ENCODE assay signal across 16 mouse cellular contexts in genomic region chr7:92322342-92323069, GRCm38 (mm10).
DNase-seq lines count a peak whose midpoint lies in the region; ATAC-seq lines count a peak whose summit lies in the region.
"Had no signal": no experiment of that assay in that cellular context is flagged by ENCODE, and none has a peak within 500 bp of the region (broad histone marks: within the 10 kb centered on the region; RNA-seq: fewer than 3 reads in every experiment).

No protein-coding gene starts in this region.

- H3K4me2 ChIP-seq in midbrain, embryonic 14.5 days (ENCODE audit: low read length) = no peak overlapping the region
- no peak overlapping the region for H3K4me2 ChIP-seq in midbrain, embryonic 16.5 days (ENCODE audit: low read length)
- H3K4me2 ChIP-seq in hindbrain, embryonic 14.5 days (replicated peaks) = no peak overlapping the region
- H3K4me2 ChIP-seq: forebrain, embryonic 15.5 days; intestine, embryonic 15.5 days; limb, embryonic 15.5 days had no signal

- H3K27me3 ChIP-seq in midbrain, embryonic 14.5 days (ENCODE audit: control insufficient read depth, insufficient read depth, low read length) = no peaks in the 10 kb centered on the region
- H3K27me3 ChIP-seq in midbrain, embryonic 16.5 days (ENCODE audit: control insufficient read depth, insufficient read depth, low read depth, low read length) = no peaks in the 10 kb centered on the region
- no peaks in the 10 kb centered on the region for H3K27me3 ChIP-seq in hindbrain, embryonic 14.5 days (ENCODE audit: control insufficient read depth, insufficient read depth, low read length)
- H3K27me3 ChIP-seq: forebrain, embryonic 15.5 days; intestine, embryonic 15.5 days; limb, embryonic 15.5 days had no signal

- H3K4me1 ChIP-seq in midbrain, embryonic 14.5 days (ENCODE audit: control insufficient read depth, insufficient read depth, low read length) = 0 out of 2 replicates have a peak, but pooled peaks cover 3% of the 10 kb centered on the region
- H3K4me1 ChIP-seq in midbrain, embryonic 16.5 days (ENCODE audit: control insufficient read depth, insufficient read depth, low read length) = no peaks in the 10 kb centered on the region
- H3K4me1 ChIP-seq in hindbrain, embryonic 14.5 days (replicated peaks; ENCODE audit: control insufficient read depth, insufficient read depth, low read length) = peaks cover 15% of the 10 kb centered on the region; the same call in 1 of the 2 replicates
- H3K4me1 ChIP-seq: forebrain, embryonic 15.5 days; intestine, embryonic 15.5 days had no signal

- H3K9ac ChIP-seq in midbrain, embryonic 14.5 days (replicated peaks; ENCODE audit: low read length) = no peak overlapping the region
- H3K9ac ChIP-seq in midbrain, embryonic 16.5 days (ENCODE audit: low read depth, low read length) = no peak overlapping the region
- no peak overlapping the region for H3K9ac ChIP-seq in hindbrain, embryonic 14.5 days
- H3K9ac ChIP-seq: forebrain, embryonic 15.5 days; intestine, embryonic 15.5 days; limb, embryonic 15.5 days had no signal

- H3K27ac ChIP-seq in midbrain, embryonic 14.5 days (replicated peaks; ENCODE audit: low read depth, low read length) = no peak overlapping the region
- H3K27ac ChIP-seq in midbrain, embryonic 16.5 days (ENCODE audit: low read length) = no peak overlapping the region
- H3K27ac ChIP-seq in hindbrain, embryonic 14.5 days = peak overlapping the region; percentile 56
- H3K27ac ChIP-seq: forebrain, embryonic 15.5 days; gastrocnemius, adult 2 months; heart, adult 2 months; intestine, embryonic 15.5 days; limb, embryonic 15.5 days; macrophage had no signal

- ATAC-seq in midbrain, embryonic 14.5 days (ENCODE audit: low FRiP score, low TSS enrichment) = no peak
- no peak for ATAC-seq in midbrain, embryonic 16.5 days
- no peak; the same call in 1 of the 2 replicates for ATAC-seq in hindbrain, embryonic 14.5 days (ENCODE audit: low FRiP score)
- ATAC-seq: forebrain, embryonic 15.5 days; intestine, embryonic 15.5 days had no signal

- peak; percentile 89 for DNase-seq in heart, adult 11 months
- DNase-seq in heart, postnatal 36 days = no peak
- DNase-seq in midbrain, embryonic 14.5 days = peak; percentile 17
- DNase-seq in hindbrain, embryonic 14.5 days (ENCODE audit: low spot score) = no peak
- peak; percentile 59 for DNase-seq in retina, postnatal 1 day
- DNase-seq in right cerebral cortex, postnatal 14 days = no peak
- DNase-seq: adrenal gland, postnatal 14 days; cerebellum, adult 8-10 months; gastrocnemius, adult 2 months; heart, adult 2 months; thymus, postnatal 4 days had no signal

- intact Hi-C loops in heart, postnatal 36 days (cut with DNase I) = loop anchor here (1.0 kb wide), 1 partner anchor 219 kb away; no protein-coding TSS in a partner anchor

- no peak overlapping the region for H3K4me3 ChIP-seq in midbrain, embryonic 14.5 days (replicated peaks; ENCODE audit: low read depth, low read length)
- no peak overlapping the region for H3K4me3 ChIP-seq in midbrain, embryonic 16.5 days (ENCODE audit: low read depth, low read length)
- H3K4me3 ChIP-seq in hindbrain, embryonic 14.5 days (replicated peaks; ENCODE audit: low read length) = no peak overlapping the region
- H3K4me3 ChIP-seq: forebrain, embryonic 15.5 days; gastrocnemius, adult 2 months; heart, adult 2 months; intestine, embryonic 15.5 days; limb, embryonic 15.5 days had no signal

- WGBS in midbrain, embryonic 14.5 days = 32% methylated on average over 13 of the region's 13 CpGs
- WGBS in midbrain, embryonic 16.5 days = 42% methylated on average over 13 of the region's 13 CpGs
- WGBS in hindbrain, embryonic 14.5 days = 26% methylated on average over 13 of the region's 13 CpGs

- H3K36me3 ChIP-seq in midbrain, embryonic 14.5 days (ENCODE audit: control insufficient read depth, insufficient read depth, low read length) = no peaks in the 10 kb centered on the region
- H3K36me3 ChIP-seq in midbrain, embryonic 16.5 days (ENCODE audit: control insufficient read depth, insufficient read depth, low read length) = no peaks in the 10 kb centered on the region
- H3K36me3 ChIP-seq in hindbrain, embryonic 14.5 days (replicated peaks; ENCODE audit: control insufficient read depth, insufficient read depth) = no peaks in the 10 kb centered on the region
- H3K36me3 ChIP-seq: forebrain, embryonic 15.5 days; intestine, embryonic 15.5 days; limb, embryonic 15.5 days had no signal

- H3K9me3 ChIP-seq in midbrain, embryonic 14.5 days (ENCODE audit: control insufficient read depth, low read length) = no peaks in the 10 kb centered on the region
- no peaks in the 10 kb centered on the region for H3K9me3 ChIP-seq in midbrain, embryonic 16.5 days (replicated peaks; ENCODE audit: control insufficient read depth, low read length, poor library complexity, severe bottlenecking)
- no peaks in the 10 kb centered on the region for H3K9me3 ChIP-seq in hindbrain, embryonic 14.5 days (ENCODE audit: control insufficient read depth, low read length)
- H3K9me3 ChIP-seq: forebrain, embryonic 15.5 days; intestine, embryonic 15.5 days; limb, embryonic 15.5 days had no signal

Comparison
In these comparisons a context has a peak if more than half of its experiments do, and no peak if none do; other contexts are left out.
1. DNase-seq: peak in heart, adult 11 months (single experiment), midbrain, embryonic 14.5 days (single experiment) and retina, postnatal 1 day (single experiment); none in heart, postnatal 36 days (0 of 2), hindbrain, embryonic 14.5 days (single experiment) and right cerebral cortex, postnatal 14 days (single experiment).